Mouse (Mus musculus): Measurements from ENCODE around the gene Cdk19.
"Not testable (repeated sequence)": the region's sequence is repeated elsewhere in the genome, so short reads cannot be mapped to it uniquely, and the experiment has no call there.

The Cdk19 gene

DNA sequence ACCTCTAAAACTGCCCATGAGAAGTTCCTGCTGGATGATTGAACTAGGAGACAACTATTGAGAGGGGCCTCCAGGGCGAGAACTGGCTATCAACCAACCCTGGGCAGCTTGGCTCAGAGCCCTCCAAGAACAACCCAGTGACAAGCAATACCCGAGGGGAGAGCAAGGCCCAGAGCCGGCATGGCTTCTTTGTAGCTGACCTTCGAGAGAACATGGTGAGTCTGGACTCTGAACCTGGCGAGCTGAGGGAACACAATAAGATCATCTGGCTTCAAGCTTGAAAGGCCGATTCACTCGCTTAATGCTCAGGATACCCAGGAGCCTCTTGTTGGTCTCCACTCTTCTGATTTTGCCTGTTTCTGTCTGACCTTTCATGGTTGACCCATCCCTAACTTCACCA, 151.8 kb downstream of the Cdk19 start:
- no peak for DNase-seq

GRCm38 (mm10) chr10:40491748-40492147, 152.4 kb downstream of the Cdk19 start:
- DNase-seq, result no peak

DNA sequence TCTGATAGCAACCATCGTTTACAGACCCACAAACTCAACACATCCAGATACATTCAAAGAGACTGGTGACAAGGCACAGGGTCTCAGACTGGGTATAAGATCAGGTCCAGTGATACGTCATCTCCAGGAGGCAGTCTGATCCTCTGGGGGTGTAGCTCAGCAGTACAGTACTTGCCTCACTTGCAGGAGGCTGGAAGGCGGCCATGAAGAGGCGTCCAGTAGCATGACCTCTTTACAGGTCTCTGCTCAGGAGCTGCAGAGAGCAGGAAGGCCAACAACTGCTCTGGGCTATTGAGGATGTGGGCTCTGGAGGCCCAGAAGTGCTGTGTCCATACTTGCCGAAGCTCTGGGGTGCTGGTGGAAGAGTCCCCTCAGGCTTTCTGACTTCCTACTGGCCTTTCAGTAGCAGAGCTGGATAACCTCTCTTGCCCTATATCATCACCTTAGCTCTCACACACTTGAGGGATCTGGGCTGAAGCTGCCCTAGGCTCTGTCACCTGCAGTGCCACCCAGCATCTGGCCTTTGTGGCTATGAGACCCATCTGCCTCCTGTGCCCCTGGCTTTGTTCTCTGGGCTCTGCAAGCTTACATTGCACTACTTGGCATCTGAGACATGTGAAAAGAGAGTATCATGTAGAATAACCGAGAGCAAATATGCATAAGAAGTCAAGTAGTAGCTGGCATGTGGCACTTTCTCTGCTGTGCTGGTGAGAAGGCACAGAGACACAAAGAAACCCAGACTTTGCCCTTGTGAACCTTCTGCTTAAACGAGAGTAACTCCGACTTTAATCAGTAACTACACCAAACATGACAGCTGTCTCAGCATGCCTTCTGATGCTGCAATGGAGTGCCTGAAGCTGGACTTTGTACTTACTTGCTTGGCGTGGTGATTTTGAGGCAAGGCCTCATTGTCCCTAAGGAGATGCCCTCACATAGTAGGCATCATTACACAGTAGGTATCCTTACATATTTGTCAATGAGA, 155.1 kb downstream of the Cdk19 start:
- no peak for DNase-seq

DNA sequence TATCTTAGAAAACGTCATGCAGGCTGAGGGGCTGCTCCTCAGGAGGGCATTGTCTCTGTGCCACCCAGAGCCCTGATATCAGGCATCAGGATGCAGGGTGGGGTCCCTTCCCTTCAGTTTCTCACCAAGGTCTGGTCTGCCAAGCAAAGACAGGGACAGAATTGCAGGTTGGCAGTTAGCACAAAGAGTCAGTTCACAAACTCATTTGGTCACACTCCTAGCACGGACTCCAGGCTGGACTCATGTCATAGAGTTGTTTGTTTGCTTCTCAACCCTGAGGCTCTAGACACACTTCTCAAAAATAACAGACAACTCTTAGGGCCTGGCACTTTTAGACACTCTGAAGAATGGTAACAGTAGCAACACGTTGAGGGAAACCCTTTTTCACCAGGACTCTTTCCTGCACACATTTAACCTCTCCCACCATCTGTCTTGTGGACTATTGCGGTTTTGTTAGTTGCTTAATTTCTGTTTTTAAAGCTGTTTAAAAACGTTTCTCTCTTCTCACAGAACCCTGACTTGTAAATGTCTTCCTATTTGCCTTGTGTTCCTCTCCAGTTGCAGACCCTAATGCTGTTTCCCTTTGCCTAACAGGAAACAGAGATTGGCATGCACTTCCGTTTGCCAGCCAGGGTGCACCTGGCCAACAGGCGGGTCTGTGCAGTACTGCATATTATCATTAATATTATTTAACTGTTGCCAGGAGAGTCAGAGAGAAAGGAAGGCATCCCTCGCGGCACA, 158.1 kb downstream of the Cdk19 start:
- no peak for DNase-seq

GRCm38 (mm10) chr10:40498426-40498825, 159.1 kb downstream of the Cdk19 start:
- no peak for DNase-seq

GRCm38 (mm10) chr10:40499314-40500252, 160.2 kb downstream of the Cdk19 start:
- DNase-seq, result peak; percentile 66

- no peak for DNase-seq
Measured at GRCm38 (mm10) chr10:40500723-40501245, 161.4 kb downstream of the Cdk19 start.

DNA sequence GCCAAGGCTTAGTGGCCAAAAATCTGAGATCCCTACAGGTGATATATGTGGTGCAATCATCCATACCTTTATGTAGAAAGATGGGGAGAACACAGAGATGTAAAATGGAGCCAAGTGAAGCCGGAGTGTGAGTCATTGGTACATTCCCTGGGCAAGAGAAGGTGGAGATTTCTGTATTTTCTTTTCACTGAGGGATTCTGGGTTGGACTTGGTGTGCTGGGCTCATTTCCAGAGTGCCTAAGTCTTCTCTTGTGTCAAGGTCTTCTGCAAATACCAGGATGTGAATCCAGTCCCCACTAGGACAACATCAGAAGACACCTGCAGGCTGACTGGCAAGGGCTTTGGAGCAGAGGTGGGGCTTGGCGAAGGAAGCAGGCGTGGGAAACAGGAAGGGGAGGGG, 163.4 kb downstream of the Cdk19 start:
- no peak for DNase-seq

GRCm38 (mm10) chr10:40510356-40510755, 171.0 kb downstream of the Cdk19 start:
- DNase-seq, result no peak

- no peak for DNase-seq
Measured at GRCm38 (mm10) chr10:40511221-40511677, 171.9 kb downstream of the Cdk19 start.

DNA sequence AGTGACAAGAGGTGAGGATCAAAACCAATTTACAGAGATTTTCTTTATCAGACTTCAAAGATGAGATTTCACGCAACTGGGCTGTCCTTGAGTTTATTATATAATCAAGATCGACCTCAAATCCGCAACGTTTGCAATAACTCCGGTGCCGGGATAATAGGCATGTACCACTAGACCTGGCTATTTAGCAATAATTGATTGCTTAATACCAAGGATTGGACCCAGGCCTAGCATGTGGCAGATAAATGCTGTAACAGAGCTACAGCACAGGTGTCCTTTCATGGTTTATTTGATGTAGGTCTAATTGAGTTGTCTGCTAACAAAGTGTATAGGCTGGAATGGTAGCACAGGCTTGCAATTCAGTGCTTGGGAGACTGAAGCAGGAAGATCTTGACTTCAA, 172.8 kb downstream of the Cdk19 start:
- no peak for DNase-seq

DNA sequence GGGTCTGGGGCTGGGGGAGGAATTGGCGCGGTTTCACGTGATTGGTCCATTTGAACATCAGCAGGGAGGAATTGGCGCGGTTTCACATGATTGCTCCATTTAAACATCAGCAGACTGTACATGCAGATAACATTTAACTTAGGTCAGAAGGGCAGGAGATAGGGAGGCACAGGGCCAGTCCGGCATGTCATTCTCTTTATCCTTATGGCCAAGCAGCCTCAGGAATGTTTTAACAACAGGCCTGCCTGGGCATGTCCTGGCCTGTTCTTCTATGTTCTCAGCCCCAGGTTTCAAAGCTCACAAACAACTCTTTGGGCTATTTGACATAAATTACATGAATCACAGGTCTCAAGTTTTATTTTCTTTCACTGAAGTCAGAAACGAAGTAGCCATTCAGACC, 173.6 kb downstream of the Cdk19 start:
- not testable (repeated sequence) for DNase-seq

GRCm38 (mm10) chr10:40515225-40515681, 175.9 kb downstream of the Cdk19 start:
- no peak for DNase-seq

- no peak for DNase-seq
Measured at GRCm38 (mm10) chr10:40516421-40516820, 177.1 kb downstream of the Cdk19 start.

- no peak for DNase-seq
Measured at GRCm38 (mm10) chr10:40519586-40519985, 180.2 kb downstream of the Cdk19 start.

DNA sequence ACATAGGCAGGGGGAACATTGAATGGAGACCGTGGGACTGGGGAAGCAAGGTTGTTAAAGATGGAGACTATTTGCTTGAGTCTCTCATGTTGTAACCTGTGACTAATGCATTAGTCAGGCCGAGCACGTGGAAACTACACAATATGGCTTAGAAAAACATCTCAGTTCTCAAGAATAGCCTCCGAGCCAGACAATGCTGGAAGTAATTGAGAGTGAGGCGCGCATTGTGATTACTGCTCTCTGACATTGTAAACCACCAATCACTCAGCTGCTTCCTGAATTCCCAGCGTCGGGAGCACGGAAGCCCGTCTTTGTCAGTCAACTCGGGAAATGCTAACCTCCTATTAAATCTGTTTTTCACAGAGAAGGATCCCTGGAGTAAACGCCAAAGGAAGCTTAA, 182.2 kb downstream of the Cdk19 start:
- no peak for DNase-seq

DNA sequence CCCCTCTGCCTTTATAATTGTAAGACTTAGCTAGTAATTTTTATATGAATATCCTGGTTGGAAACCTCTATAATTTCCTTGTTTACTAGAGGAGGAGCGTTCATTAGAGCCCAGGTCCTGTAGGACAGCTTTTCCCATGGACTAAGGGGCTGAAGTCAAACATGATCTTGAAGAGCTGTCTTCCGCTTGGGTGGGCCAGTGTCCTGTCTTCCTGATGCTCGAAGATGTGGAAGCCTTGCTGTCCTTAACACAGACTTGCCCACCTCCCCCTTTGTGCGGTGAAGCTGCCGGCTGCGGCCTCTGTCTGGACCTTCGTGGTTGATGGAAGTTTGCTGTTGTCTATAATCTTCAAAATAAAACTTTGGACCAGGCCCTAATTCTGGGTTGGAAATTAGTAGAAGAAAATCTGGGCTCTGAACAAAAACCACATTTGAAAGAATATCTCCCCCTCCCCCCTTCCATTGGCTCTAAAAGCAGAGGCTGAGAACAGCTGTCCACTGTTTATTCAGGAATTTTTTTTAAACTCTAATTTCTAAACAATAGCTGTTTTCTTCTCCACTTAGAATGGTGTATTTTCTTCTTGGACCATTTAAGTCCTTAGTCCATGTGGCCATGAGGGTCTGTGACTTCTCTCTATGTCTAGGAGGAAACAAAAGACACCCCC, 184.1 kb downstream of the Cdk19 start:
- no peak for DNase-seq

GRCm38 (mm10) chr10:40524032-40524806, 184.9 kb downstream of the Cdk19 start:
- DNase-seq, result no peak

- DNase-seq, result no peak
Measured at GRCm38 (mm10) chr10:40524991-40525390, 185.6 kb downstream of the Cdk19 start.

DNA sequence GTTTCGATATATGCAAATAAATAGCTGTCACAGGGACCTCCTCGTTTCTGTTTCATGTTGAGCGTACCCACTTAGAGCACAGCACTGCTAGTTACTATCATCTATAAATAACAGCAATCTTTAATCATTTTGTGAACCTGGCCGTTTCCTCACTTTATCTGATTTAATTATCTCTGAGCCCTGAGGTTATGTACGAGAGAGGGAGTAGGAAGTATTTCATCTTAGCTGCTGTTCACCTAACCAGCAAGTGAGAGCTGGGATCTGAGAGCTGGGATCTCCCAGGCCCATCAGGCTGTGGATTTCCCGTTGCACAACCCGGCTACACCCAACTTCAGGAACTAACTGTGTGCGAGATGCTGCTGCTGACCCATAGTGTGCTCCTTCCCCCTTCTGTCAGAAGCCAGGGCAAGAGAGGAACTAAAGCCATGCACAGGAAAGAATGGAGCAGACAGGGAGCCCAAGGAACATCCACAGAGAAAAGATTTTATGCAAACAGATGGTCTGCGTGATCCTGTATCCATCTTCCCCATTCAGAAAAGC, 186.3 kb downstream of the Cdk19 start:
- no peak for DNase-seq
